Mouse (Mus musculus) erythroblast, embryonic 14.5 days (primary cell): Measurements from ENCODE around the gene Tmem132c.

ENCODE experiments used
- GATA1 ChIP-seq: IDR thresholded peaks from 2 replicates; pipeline ENCODE4 v1.6.1; 2012; ENCODE audit warnings: low read length, inconsistent platforms, mixed read lengths
- TAL1 ChIP-seq: IDR thresholded peaks from 3 replicates; pipeline ENCODE4 v1.6.1; 2012; ENCODE audit warnings: low read length, inconsistent platforms, mixed read lengths

GRCm38 (mm10) chr5:127609191-127609714 lies 367.6 kb downstream of the Tmem132c start:
- TF ChIP-seq TAL1: no peak
- TF ChIP-seq GATA1: no peak
